Mouse (Mus musculus): Measurements from ENCODE around the gene Usp38. TPM values are rescaled to one million over a fixed set of nuclear protein-coding genes. Genes with fewer than 3 reads are reported as not detected.
A peak's percentile ranks its signal among the peaks of the same experiment; 100 is the strongest.

Usp38 gene
- polyA plus RNA-seq, 1 experiment from 2014 or later: 23.8 TPM

- no peak overlapping the region for H3K4me3 ChIP-seq
- no peak for DNase-seq (ENCODE audit: extremely low spot score, low spot score)
- H3K36me3 ChIP-seq (replicated peaks): no peaks in the 10 kb centered on the region
- peaks cover 5% of the 10 kb centered on the region; the same call in 1 of the 2 replicates for H3K9me3 ChIP-seq
- no peak overlapping the region for H3K27ac ChIP-seq
- WGBS: 79% methylated on average over 5 of the region's 5 CpGs
- no peaks in the 10 kb centered on the region for H3K27me3 ChIP-seq (ENCODE audit: poor library complexity, severe bottlenecking)
- H3K4me1 ChIP-seq: peaks cover 8% of the 10 kb centered on the region; the same call in 1 of the 2 replicates
These were observed 57.0 kb downstream of the Usp38 start for GRCm38 (mm10) chr8:80957776-80958175.

GRCm38 (mm10) chr8:80952973-80953372 is 61.8 kb downstream of the Usp38 start:
- H3K27me3 ChIP-seq (ENCODE audit: poor library complexity, severe bottlenecking): no peaks in the 10 kb centered on the region
- no peak for DNase-seq (ENCODE audit: extremely low spot score, low spot score)
- H3K4me1 ChIP-seq: peaks cover 17% of the 10 kb centered on the region
- H3K36me3 ChIP-seq (replicated peaks): no peaks in the 10 kb centered on the region
- H3K4me3 ChIP-seq: no peak overlapping the region
- H3K27ac ChIP-seq: no peak overlapping the region
- H3K9me3 ChIP-seq: peaks cover 5% of the 10 kb centered on the region; the same call in 1 of the 2 replicates
- WGBS: 89% methylated on average over 3 of the region's 3 CpGs

- H3K27me3 ChIP-seq (ENCODE audit: poor library complexity, severe bottlenecking): no peaks in the 10 kb centered on the region
- H3K9me3 ChIP-seq: peaks cover 5% of the 10 kb centered on the region; the same call in 1 of the 2 replicates
- DNase-seq (ENCODE audit: extremely low spot score, low spot score): no peak
- H3K4me1 ChIP-seq: peaks cover 17% of the 10 kb centered on the region
- 57% methylated on average over 6 of the region's 6 CpGs for WGBS
- no peaks in the 10 kb centered on the region for H3K36me3 ChIP-seq (replicated peaks)
- H3K27ac ChIP-seq: 0 out of 2 replicates have a peak overlapping the region, but pooled peaks have one; percentile 56
- H3K4me3 ChIP-seq: no peak overlapping the region
These were observed 62.4 kb downstream of the Usp38 start for GRCm38 (mm10) chr8:80952235-80952915.

GRCm38 (mm10) chr8:80948405-80949183 is 66.1 kb downstream of the Usp38 start:
- peaks cover 17% of the 10 kb centered on the region for H3K4me1 ChIP-seq
- no peak overlapping the region for H3K4me3 ChIP-seq
- 79% methylated on average over 7 of the region's 7 CpGs for WGBS
- no peaks in the 10 kb centered on the region for H3K36me3 ChIP-seq (replicated peaks)
- DNase-seq (ENCODE audit: extremely low spot score, low spot score): no peak
- H3K9me3 ChIP-seq: no peaks in the 10 kb centered on the region
- no peak overlapping the region for H3K27ac ChIP-seq
- no peaks in the 10 kb centered on the region for H3K27me3 ChIP-seq (ENCODE audit: poor library complexity, severe bottlenecking)

- no peaks in the 10 kb centered on the region for H3K4me1 ChIP-seq
- no peaks in the 10 kb centered on the region for H3K27me3 ChIP-seq (ENCODE audit: poor library complexity, severe bottlenecking)
- no peaks in the 10 kb centered on the region for H3K36me3 ChIP-seq (replicated peaks)
- H3K4me3 ChIP-seq: no peak overlapping the region
- no peak overlapping the region for H3K27ac ChIP-seq
- no peak for DNase-seq (ENCODE audit: extremely low spot score, low spot score)
- 84% methylated on average over 3 of the region's 3 CpGs for WGBS
- H3K9me3 ChIP-seq: no peaks in the 10 kb centered on the region
These were observed 71.0 kb downstream of the Usp38 start for GRCm38 (mm10) chr8:80943742-80944141.

- Histone ChIP-seq H3K36me3 (replicated peaks) (no peaks in the 10 kb centered on the region), H3K4me1 (no peaks in the 10 kb centered on the region), H3K9me3 (no peaks in the 10 kb centered on the region), H3K27me3 (ENCODE audit: poor library complexity, severe bottlenecking) (no peaks in the 10 kb centered on the region), H3K27ac (no peak overlapping the region), H3K4me3 (no peak overlapping the region)
- WGBS: 90% methylated on average over 3 of the region's 3 CpGs
- DNase-seq (ENCODE audit: extremely low spot score, low spot score): no peak
These were observed 73.1 kb downstream of the Usp38 start for GRCm38 (mm10) chr8:80941621-80942020.

- Histone ChIP-seq H3K27ac (no peak overlapping the region), H3K9me3 (no peaks in the 10 kb centered on the region), H3K4me3 (no peak overlapping the region), H3K27me3 (ENCODE audit: poor library complexity, severe bottlenecking) (no peaks in the 10 kb centered on the region), H3K4me1 (no peaks in the 10 kb centered on the region), H3K36me3 (replicated peaks) (no peaks in the 10 kb centered on the region)
- DNase-seq (ENCODE audit: extremely low spot score, low spot score): no peak
- WGBS: 79% methylated on average over 15 of the region's 15 CpGs
These were observed 76.7 kb downstream of the Usp38 start for GRCm38 (mm10) chr8:80937814-80938650.

Other genes starting within 250 kb of the Usp38 start
- gene Gab1, start 134.4 kb downstream of the Usp38 start, polyA plus RNA-seq (2016; fragmentation: Nextera tagmentation; extraction: Ambion mirVana): 10.1 and 11.4 TPM in 2 replicates